Mouse (Mus musculus): ENCODE measurements around the gene Tsc22d2.

GRCm38 (mm10) chr3:58448230-58448629, 33.7 kb downstream of the Tsc22d2 start:
- no peak for TF ChIP-seq CTCF (IDR thresholded peaks at IDR 0.05; ENCODE audit: borderline replicate concordance, control insufficient read depth, extremely low read depth, insufficient read depth, low read length, poor library complexity)
- TF ChIP-seq POLR2A (IDR thresholded peaks at IDR 0.05; ENCODE audit: control insufficient read depth, extremely low read depth, insufficient read depth, low read length, poor library complexity): no peak

Data from thymus, adult 2 months (tissue).